Mouse (Mus musculus) effector memory CD4-positive, alpha-beta T cell, adult 5 months (primary cell): ENCODE measurements around the gene Cbarp. TPM values are rescaled to one million over a fixed set of nuclear protein-coding genes. Genes with fewer than 3 reads are reported as not detected.

Source experiments
- polyA plus RNA-seq: library from polyadenylated mRNA; unstranded; fragments of 100-300 nt; shearing (Covaris generic); gene quantifications from one replicate; pipeline ENCODE4 v1.2.1, GENCODE M21; 2017

The Cbarp gene
- polyA plus RNA-seq, result 18.9 TPM

DNA sequence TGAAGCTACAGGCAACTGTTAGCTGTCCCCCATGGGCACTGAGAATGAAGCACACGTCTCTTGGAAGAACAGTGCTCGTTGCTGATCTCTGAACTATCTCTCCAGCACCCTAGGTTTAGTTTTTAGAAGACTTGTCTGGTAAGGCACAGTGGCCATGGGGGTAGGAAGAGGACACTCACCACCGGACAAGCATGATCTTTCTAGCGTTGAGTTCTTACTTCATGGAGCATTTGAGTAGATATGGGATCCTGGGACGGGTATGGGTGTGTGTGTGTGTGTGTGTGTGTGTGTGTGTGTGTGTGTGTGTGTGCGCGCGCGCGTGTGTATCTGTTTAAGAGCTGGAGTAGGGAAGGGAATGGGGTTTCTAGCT is at the start of gene Cbarp:
Gene Cbarp, minus strand, starts transcription at position 170 of the 370 bp plus-strand sequence.

GRCm38 (mm10) chr10:80179068-80180051 is 38.7 kb upstream of the Cbarp start, which contains the start of gene Efna2:
Gene Efna2, plus strand, starts transcription at chr10:80179482.

DNA sequence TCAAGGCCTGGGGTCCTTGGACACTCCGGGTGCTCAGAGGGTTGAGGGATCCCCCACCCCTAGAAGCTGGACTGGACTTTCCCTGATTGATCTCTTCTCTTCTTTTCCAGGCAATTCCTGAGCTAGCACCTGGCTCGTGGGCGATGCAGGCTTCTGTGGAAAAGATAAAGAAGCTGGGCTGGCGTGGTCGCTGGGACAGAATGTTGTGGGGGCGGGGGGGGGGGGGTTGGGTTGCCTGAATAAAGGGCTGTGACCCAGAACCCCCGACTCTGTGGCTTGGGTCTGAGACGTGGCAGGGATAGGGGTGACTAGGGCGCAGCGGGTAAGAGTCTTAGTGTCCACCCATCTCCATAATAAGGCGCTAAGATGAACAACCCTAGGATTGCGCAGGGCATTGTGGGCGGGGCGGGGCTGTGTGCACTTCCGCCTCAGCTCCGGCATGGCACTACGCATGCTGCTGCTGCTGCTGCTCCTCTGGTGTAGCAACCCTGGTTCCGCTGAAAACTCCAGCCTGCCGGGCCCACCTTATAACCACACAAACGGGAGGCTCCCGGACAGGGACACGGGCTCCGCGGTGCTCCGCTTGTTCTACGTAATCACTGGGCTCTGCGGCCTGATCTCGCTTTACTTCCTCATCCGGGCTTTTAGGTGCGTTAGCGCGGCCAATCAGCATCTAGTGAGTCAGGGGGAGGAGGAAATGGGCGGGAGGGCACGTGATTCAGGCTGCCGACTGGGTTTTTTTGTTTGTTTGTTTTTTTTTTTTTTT is 32.1 kb upstream of the Cbarp start, which contains the start of gene 1600002K03Rik:
Gene 1600002K03Rik, plus strand, starts transcription at position 418 of the 766 bp plus-strand sequence.

GRCm38 (mm10) chr10:80165392-80166128 is 24.9 kb upstream of the Cbarp start, which contains the start of gene Cirbp:
Gene Cirbp, plus strand, starts transcription at chr10:80165985.

GRCm38 (mm10) chr10:80147719-80148601 is 7.3 kb upstream of the Cbarp start, which contains the start of gene Midn:
Gene Midn, plus strand, starts transcription at chr10:80148272.

DNA sequence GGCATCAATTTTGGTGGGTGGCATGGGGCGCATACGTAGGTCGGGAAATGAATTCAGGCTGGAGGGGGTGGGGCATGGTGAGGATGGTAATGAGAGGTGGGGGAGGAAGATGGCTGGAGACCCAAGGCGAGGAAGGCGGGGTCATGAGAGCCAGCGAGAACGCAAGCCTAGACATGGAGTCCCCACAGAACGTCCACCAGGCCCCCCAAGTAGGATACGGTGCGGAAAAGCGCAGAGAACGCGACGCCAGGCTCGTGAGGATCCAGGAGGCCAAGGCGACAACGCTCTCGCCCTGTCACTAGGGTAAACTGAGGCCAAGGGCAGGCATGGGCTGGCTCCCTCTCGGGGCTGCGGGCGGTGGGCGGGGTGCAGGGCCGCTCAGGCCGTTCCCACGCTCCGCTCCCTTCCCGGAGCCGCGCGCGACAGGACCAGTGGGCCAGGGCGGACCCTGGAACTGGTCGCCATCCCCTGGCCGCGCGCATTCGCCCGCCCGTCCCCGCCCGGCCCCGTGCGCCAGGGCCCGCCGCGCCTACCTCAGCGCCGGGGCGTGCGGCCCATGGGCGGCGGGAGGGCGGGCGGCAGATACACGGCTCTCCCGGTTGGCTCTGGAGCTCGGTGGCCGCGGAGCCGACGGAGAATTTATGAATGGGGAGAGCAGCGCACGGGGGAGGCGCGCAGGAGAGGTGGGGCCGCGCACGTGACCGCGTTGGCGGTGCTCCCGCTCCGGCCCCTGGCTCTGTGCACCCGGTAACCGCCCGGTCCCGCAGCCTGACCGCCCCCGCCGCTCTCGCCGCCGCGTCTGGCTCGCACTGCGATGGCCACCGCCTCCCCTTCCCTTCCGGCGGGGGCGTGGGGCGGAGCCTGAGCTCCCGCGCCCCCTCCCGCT is 1.8 kb downstream of the Cbarp start, which contains the start of gene Atp5d:
Gene Atp5d, plus strand, starts transcription at position 80 of the 886 bp plus-strand sequence.

DNA sequence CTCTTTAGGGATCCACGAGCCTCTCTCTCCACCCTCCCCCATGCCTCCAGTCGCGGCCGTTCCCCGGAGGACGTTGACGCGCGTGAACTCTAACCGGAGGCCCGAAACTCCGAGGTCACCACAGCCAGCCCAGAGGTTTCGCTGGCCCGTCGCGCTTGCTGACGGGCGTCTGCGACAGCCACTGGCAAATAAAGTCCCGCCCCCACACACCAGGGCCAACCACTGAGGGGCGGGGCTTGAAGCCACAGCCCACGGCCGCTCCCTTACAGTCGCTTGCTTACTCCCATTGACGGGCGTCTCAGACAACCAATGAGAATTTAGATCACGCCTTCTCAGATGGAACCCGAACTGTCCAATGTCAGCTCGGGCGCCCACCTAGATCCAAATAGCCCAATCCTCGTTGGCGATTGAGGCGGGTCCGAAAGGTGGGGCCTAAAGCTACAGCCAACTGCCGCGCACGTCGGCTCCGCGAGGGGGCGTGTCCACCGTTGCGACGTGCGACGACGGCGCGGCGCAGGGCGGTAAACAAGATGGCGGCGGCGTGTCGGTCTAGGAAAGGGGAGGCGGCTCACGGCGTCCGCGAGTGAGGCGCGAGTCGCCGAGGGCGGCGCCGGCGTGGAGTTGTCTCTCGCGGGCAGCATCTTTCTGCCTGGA is 25.2 kb downstream of the Cbarp start, which contains the start of gene Stk11:
Gene Stk11, plus strand, starts transcription at position 514 of the 654 bp plus-strand sequence.

GRCm38 (mm10) chr10:80105460-80105859 is 35.2 kb downstream of the Cbarp start, which contains the start of gene Sbno2:
Gene Sbno2, minus strand, starts transcription at chr10:80105571.

Other genes with a start within 250 kb of the Cbarp start
- gene Cfd, start 250.0 kb downstream of the Cbarp start, polyA plus RNA-seq, result not detected
- 31.9 TPM for gene Med16, start 231.9 kb downstream of the Cbarp start, polyA plus RNA-seq
- gene Gm26602, start 230.0 kb downstream of the Cbarp start, polyA plus RNA-seq, result 11.6 TPM
- 0.26 TPM for gene Kiss1r, start 223.9 kb downstream of the Cbarp start, polyA plus RNA-seq
- gene R3hdm4, start 219.6 kb downstream of the Cbarp start, polyA plus RNA-seq, result 113 TPM
- gene Arid3a, start 213.8 kb downstream of the Cbarp start, polyA plus RNA-seq, result 10.6 TPM
- 55.5 TPM for gene Wdr18, start 180.7 kb downstream of the Cbarp start, polyA plus RNA-seq
- gene Grin3b, start 170.1 kb downstream of the Cbarp start, polyA plus RNA-seq, result not detected
- gene Tmem259, start 156.5 kb downstream of the Cbarp start, polyA plus RNA-seq, result 28.1 TPM
- 501 TPM for gene Cnn2, start 152.3 kb downstream of the Cbarp start, polyA plus RNA-seq
- gene Abca7, start 144.3 kb downstream of the Cbarp start, polyA plus RNA-seq, result 52.9 TPM
- gene Arhgap45, start 124.2 kb downstream of the Cbarp start, polyA plus RNA-seq, result 733 TPM
- gene Polr2e, start 101.0 kb downstream of the Cbarp start, polyA plus RNA-seq, result 112 TPM
- gene Gpx4, start 93.7 kb downstream of the Cbarp start, polyA plus RNA-seq, result 368 TPM
- gene Sbno2, start 35.3 kb downstream of the Cbarp start, polyA plus RNA-seq, result 62.6 TPM
- gene Stk11, start 25.0 kb downstream of the Cbarp start, polyA plus RNA-seq, result 79.3 TPM
- 431 TPM for gene Atp5d, start 2.2 kb downstream of the Cbarp start, polyA plus RNA-seq
- gene Midn, start 7.4 kb upstream of the Cbarp start, polyA plus RNA-seq, result 7.3 TPM
- 244 TPM for gene Cirbp, start 25.1 kb upstream of the Cbarp start, polyA plus RNA-seq
- gene 1600002K03Rik, start 32.1 kb upstream of the Cbarp start, polyA plus RNA-seq, result 17.4 TPM
- gene Efna2, start 38.6 kb upstream of the Cbarp start, polyA plus RNA-seq, result not detected
- 75.3 TPM for gene Mum1, start 85.6 kb upstream of the Cbarp start, polyA plus RNA-seq
- 146 TPM for gene Ndufs7, start 108.3 kb upstream of the Cbarp start, polyA plus RNA-seq
- 0.39 TPM for gene Gamt, start 120.2 kb upstream of the Cbarp start, polyA plus RNA-seq
- 91.1 TPM for gene Dazap1, start 120.7 kb upstream of the Cbarp start, polyA plus RNA-seq
- gene Rps15, start 151.6 kb upstream of the Cbarp start, polyA plus RNA-seq, result 817 TPM
- gene Apc2, start 155.1 kb upstream of the Cbarp start, polyA plus RNA-seq, result not detected
- 25.5 TPM for gene 2310011J03Rik, start 179.7 kb upstream of the Cbarp start, polyA plus RNA-seq
- 4.1 TPM for gene Pcsk4, start 188.7 kb upstream of the Cbarp start, polyA plus RNA-seq
- not detected for gene Reep6, start 189.1 kb upstream of the Cbarp start, polyA plus RNA-seq
- not detected for gene Adamtsl5, start 207.6 kb upstream of the Cbarp start, polyA plus RNA-seq
- not detected for gene Plk5, start 215.6 kb upstream of the Cbarp start, polyA plus RNA-seq
- 9.1 TPM for gene Mex3d, start 246.8 kb upstream of the Cbarp start, polyA plus RNA-seq